ENCODE assay signal across 20 mouse cellular contexts in genomic region chr19:57228576-57228975, GRCm38 (mm10).
A peak's percentile ranks its signal among the peaks of the same experiment; 100 is the strongest.
DNase-seq lines count a peak whose midpoint lies in the region; ATAC-seq lines count a peak whose summit lies in the region.
"Had no signal": no experiment of that assay in that cellular context is flagged by ENCODE, and none has a peak within 500 bp of the region (broad histone marks: within the 10 kb centered on the region; RNA-seq: fewer than 3 reads in every experiment).

No protein-coding gene starts in this region.

- H3K27ac ChIP-seq in forebrain, embryonic 15.5 days (replicated peaks), result peak overlapping the region; percentile 23; the same call in 1 of the 2 replicates
- H3K27ac ChIP-seq in forebrain, embryonic 12.5 days, result no peak overlapping the region
- H3K27ac ChIP-seq: embryonic facial prominence, embryonic 10.5 days; embryonic facial prominence, embryonic 12.5 days had no signal

- H3K4me2 ChIP-seq in forebrain, embryonic 15.5 days (replicated peaks), result no peak overlapping the region
- H3K4me2 ChIP-seq in forebrain, embryonic 12.5 days, result no peak overlapping the region
- H3K4me2 ChIP-seq: embryonic facial prominence, embryonic 12.5 days had no signal

- no peaks in the 10 kb centered on the region for H3K4me1 ChIP-seq in forebrain, embryonic 15.5 days
- no peaks in the 10 kb centered on the region for H3K4me1 ChIP-seq in forebrain, embryonic 12.5 days
- H3K4me1 ChIP-seq: embryonic facial prominence, embryonic 10.5 days; embryonic facial prominence, embryonic 12.5 days had no signal

- H3K36me3 ChIP-seq in forebrain, embryonic 15.5 days, result no peaks in the 10 kb centered on the region
- no peaks in the 10 kb centered on the region for H3K36me3 ChIP-seq in forebrain, embryonic 12.5 days (replicated peaks)
- H3K36me3 ChIP-seq: embryonic facial prominence, embryonic 10.5 days; embryonic facial prominence, embryonic 12.5 days; G1E had no signal

- no peak for ATAC-seq in forebrain, embryonic 15.5 days (replicated peaks)
- no peak for ATAC-seq in forebrain, embryonic 12.5 days (ENCODE audit: low FRiP score)
- ATAC-seq: activated CD4-positive, CD25-positive, alpha-beta regulatory T cell, adult 4 months; CD4-positive, CD25-positive, alpha-beta regulatory T cell, adult 4 months; forebrain, embryonic 14.5 days; Patski had no signal

- H3K9ac ChIP-seq in forebrain, embryonic 15.5 days (replicated peaks), result no peak overlapping the region
- H3K9ac ChIP-seq in forebrain, embryonic 12.5 days, result no peak overlapping the region
- H3K9ac ChIP-seq: embryonic facial prominence, embryonic 12.5 days; forebrain, postnatal 0 days had no signal

- H3K9me3 ChIP-seq in forebrain, embryonic 15.5 days, result no peaks in the 10 kb centered on the region
- no peaks in the 10 kb centered on the region for H3K9me3 ChIP-seq in forebrain, embryonic 12.5 days
- H3K9me3 ChIP-seq: embryonic facial prominence, embryonic 10.5 days; embryonic facial prominence, embryonic 12.5 days had no signal

- H3K4me3 ChIP-seq in forebrain, embryonic 15.5 days, result no peak overlapping the region
- no peak overlapping the region for H3K4me3 ChIP-seq in forebrain, embryonic 12.5 days (replicated peaks)
- H3K4me3 ChIP-seq: embryonic facial prominence, embryonic 10.5 days; embryonic facial prominence, embryonic 12.5 days had no signal

- no peaks in the 10 kb centered on the region for H3K27me3 ChIP-seq in forebrain, embryonic 15.5 days
- no peaks in the 10 kb centered on the region for H3K27me3 ChIP-seq in forebrain, embryonic 12.5 days
- H3K27me3 ChIP-seq: CH12.LX; embryonic facial prominence, embryonic 12.5 days; Patski had no signal

- peak; percentile 74 for DNase-seq in adrenal gland, adult 2 months
- no peak for DNase-seq in adrenal gland, postnatal 10 days
- DNase-seq in adrenal gland, postnatal 14 days, result peak; percentile 40
- no peak for DNase-seq in spleen, postnatal 10 days (ENCODE audit: low spot score in 2 of 2)
- no peak for DNase-seq in thymus, postnatal 0 days (ENCODE audit: low spot score)
- DNase-seq: B cell, adult 2 months; cerebellum, adult 11-12 months; cerebellum, adult 9-10 months; cerebellum, postnatal 10 days had no signal

- 88% methylated on average over 4 of the region's 4 CpGs for WGBS in forebrain, embryonic 15.5 days
- 88% methylated on average over 4 of the region's 4 CpGs for WGBS in forebrain, embryonic 12.5 days

Comparison
In these comparisons a context has a peak if more than half of its experiments do, and no peak if none do; other contexts are left out.
1. DNase-seq: peak in adrenal gland, adult 2 months (single experiment) and adrenal gland, postnatal 14 days (single experiment); none in adrenal gland, postnatal 10 days (single experiment), spleen, postnatal 10 days (0 of 2) and thymus, postnatal 0 days (single experiment).